Mouse (Mus musculus) urinary bladder, postnatal 4 days (tissue): ENCODE data around the gene Fam90a1a.
A peak's percentile ranks its signal among the peaks of the same experiment; 100 is the strongest.
"Not testable (repeated sequence)": the region's sequence is repeated elsewhere in the genome, so short reads cannot be mapped to it uniquely, and the experiment has no call there.

Experiments
- DNase-seq, 2 experiments: peaks; one replicate each; pipeline ENCODE4 v3.0.0; 2021 to 2022; ENCODE audit warnings: low spot score in 2 of 2

Fam90a1a gene

GRCm38 (mm10) chr8:21958414-21958813 lies at the start of gene Fam90a1a:
Fam90a1a (plus strand) TSS chr8:21958714.
- no peak for DNase-seq

DNA sequence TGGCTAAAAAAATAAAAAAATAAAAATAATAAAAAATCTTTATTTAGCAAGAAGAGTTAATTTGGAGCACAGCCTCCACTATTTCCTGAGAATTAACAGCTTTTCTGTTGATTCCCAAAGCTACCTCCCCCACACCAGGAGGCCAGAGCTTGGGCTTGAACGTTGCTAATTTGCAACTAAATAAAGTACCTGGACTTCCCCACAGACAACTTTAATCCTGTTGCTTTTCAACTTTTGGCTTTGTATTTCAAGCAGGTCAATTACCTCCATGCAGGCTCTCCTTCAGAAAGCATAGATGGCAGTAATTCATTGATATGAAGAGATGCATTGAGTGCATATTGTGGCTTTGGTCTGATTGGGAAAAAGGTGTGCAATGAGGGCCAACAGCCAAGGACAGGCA lies 46.6 kb upstream of the Fam90a1a start:
- no peak for DNase-seq

GRCm38 (mm10) chr8:21912554-21912953 lies 46.0 kb upstream of the Fam90a1a start:
- no peak for DNase-seq

DNA sequence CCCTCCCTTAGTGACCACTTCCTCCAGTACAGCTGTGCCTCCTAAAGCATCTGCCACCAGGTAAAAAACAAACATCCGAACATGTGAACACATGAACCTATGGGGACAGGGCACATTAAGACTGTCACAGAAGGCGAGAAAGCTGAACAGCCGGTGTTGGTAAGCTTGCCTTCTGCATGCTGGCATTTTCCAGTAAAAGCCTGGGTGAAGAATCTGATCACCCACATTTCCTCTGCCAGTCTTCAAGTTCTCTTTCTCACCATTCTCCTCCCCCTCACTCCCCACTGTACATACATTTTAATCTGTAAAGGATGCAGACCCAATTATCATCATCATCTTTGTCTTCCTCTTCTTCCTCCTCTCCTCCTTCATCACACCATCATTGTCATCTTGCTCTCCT lies 42.9 kb upstream of the Fam90a1a start:
- DNase-seq = no peak

- not testable (repeated sequence) for DNase-seq
These were observed 27.8 kb upstream of the Fam90a1a start for GRCm38 (mm10) chr8:21930754-21931153.

- DNase-seq = no peak
These were observed 25.9 kb upstream of the Fam90a1a start, which contains the start of gene Defb15 for GRCm38 (mm10) chr8:21932610-21933009. Defb15 (minus strand) TSS chr8:21932710.

DNA sequence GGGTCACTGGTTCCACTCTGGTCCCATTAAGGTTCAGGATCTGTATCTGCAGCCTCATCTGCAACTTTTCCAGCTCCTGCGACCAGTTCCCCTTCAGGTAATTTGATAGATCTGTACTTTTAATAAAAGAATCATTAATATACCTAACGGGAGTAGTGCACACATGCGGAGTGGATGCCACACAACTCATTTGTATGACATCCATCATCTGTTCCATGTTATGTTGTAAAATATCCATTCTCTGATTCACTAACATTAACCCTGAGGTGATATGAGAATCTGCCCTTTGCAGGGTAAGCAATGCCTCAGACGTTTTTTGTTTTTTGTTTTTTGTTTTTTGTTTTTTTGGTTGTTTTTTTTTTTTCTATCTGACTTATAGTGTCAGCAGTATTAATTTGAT lies 20.5 kb upstream of the Fam90a1a start, which contains the start of gene Defb35:
TSS of gene Defb35 (plus strand) at position 301 of the 400 bp plus-strand sequence.
- DNase-seq = not testable (repeated sequence)

DNA sequence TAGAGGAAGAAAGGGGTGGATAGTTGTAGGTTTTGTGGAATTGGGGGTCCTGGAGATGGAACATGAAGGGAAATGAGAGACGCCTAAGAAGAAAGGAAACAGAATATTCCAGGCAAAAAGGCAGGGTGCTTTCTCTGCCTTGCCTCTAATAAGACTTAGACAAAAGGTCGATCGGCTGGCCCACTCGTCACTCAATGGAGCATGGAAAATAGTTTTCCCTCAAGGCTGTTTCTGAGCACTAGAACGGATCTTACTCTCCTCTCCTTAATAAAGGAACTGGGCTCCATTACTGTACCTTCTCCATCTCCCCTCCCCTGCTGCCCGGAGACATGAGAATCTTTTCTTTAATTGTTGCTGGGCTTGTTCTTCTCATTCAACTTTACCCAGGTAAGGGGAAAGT lies 12.1 kb upstream of the Fam90a1a start, which contains the start of gene Defb13:
TSS of gene Defb13 (plus strand) at position 301 of the 400 bp plus-strand sequence.
- no peak for DNase-seq

DNA sequence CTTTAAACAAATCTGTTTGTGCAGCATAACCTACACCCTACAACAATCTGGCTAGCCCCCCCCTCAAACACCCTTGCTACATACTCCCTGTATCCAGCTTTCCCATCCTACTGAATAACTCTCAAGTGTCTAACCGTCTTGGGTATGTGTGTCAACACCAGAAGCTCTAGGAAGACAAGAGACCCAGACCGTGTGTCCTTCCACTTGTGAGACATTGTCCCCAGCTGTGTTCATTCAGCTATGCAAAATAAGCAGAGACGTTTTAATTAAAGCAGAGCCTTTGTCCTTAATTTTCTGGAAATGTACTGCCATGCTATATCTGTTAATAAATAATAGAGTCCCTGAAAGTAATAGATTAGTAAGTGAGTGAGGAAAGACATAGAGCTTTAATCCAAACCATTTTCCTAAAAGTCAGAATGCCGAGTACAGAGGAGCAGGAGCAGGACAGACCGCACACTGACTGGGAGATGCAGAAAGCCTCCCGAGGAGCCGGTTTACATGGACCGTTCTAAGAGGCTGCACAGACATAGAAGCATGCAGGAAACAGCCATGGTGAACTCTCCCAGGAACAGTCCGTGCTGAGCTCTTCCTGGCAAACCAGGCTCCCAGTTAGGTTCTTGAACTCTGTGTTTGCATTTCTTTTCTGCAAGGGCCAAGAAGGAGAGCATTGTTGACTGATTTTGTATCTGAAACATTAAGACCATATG lies 11.1 kb upstream of the Fam90a1a start:
- no peak for DNase-seq

- DNase-seq = no peak
These were observed 3.2 kb upstream of the Fam90a1a start for GRCm38 (mm10) chr8:21955321-21955720.

DNA sequence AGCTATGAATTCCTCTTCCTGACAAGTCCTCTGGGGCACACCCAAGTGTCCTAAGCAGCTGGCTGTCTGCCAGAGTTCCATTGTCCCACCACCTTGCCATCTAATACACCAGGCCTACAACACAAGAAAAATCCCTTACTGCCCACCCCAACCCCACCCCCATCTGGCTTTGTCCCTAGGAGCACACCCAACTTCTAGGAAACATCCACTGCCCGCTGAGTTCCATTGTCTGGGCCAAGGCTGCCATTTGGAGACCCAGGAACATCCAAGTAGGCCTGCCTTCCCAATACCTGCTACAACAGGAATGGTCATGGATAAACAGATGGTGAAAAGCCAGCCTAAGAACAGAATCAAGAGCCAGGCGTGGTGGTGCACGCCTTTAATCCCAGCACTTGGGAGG lies 2.2 kb upstream of the Fam90a1a start:
- no peak for DNase-seq

DNA sequence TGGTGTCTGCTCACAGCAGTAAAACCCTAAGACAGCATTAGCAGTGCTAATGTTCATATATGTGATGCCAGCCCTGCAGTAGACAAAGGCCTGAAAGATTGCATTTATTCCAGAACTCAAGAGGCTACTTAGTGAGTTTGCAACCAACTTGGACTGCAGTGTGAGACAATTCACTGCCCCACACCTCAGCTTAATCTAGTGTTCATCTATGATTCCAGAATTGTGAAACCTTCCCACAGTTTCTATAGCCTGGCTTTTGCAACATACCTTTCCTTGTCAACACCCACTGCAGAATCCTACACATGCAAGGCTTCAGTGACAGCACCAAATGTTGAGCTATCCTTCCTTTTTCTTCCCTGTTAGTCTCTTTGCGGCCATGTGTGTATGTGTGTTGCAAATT lies 8.1 kb downstream of the Fam90a1a start:
- peak in 1 of 2 experiments; percentile 8 for DNase-seq

DNA sequence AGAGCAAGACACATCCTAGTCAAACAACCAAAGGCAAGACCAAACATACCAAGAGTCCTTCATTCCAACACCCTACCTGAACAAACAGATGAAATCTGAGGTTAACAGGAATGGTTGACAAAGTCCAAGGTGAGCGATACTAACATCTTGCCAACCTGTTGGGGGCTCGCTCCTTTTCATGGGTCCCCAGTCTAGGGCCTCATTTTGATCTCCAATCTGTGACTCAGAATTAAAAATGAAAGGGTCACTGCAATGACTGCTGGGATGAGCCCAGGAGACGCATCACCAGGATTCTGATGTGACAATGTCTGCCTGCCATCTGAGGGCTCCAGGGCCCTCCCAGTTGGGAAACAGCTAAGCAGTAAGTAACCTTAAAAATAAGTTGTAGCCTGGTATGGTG lies 11.0 kb downstream of the Fam90a1a start, which contains the start of gene Ccdc70:
TSS of gene Ccdc70 (plus strand) at position 301 of the 400 bp plus-strand sequence.
- peak in 1 of 2 experiments; percentile 12 for DNase-seq

GRCm38 (mm10) chr8:21978193-21978592 lies 19.7 kb downstream of the Fam90a1a start:
- no peak for DNase-seq

DNA sequence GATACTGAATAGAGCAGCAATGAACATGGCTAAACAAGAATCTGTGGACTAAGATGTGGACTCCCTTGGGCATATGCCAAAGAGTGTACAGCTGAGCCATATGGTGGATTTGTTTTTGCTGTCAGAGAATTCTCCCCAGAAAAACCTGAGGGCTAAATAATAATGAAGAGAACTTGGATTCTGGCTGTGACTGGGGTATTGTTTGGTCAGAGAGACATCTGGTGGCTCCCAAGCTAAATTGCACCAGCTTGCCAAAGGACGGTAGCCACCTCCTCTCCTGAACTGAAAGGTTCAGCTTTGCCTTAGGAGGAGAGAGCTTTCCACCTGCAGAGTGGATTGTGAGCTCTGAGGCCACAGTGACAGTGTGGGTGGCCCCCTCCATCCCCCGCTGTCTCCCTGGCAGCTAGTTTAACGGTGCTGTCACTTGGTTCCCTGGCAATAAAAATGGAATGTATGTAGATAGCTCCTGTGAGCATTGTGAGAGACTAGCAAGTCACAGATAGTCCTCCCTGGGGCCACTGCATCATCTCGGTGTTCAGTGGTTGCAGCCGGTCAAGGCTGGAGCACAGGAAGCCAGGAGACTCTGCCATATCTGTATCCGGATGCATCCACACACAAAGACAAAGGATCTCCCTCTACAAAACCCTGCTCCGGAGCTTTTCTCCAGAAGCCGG lies 23.3 kb downstream of the Fam90a1a start:
- no peak for DNase-seq

- DNase-seq = no peak
These were observed 33.7 kb downstream of the Fam90a1a start for GRCm38 (mm10) chr8:21992184-21992583.

DNA sequence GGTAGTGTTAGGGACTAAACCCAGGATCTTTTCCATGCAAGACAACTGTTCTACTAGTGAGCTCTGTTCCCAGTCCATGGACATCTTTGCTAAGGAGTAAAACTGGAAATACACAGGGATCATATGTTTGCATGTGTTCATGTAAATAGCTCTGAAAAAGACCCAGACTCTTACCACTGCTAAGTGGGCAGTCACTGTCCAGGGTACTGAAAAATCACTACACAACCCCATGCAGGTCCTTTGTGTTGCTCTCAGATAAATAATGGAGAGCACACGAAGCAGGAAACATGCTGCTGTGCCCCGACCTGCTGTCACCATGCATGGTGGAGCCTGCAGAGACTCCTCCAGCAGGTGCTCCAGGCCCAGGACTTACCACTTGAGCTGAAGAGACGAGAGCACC lies 36.7 kb downstream of the Fam90a1a start:
- DNase-seq = no peak

GRCm38 (mm10) chr8:22004750-22005522 lies 46.4 kb downstream of the Fam90a1a start:
- no peak for DNase-seq

DNA sequence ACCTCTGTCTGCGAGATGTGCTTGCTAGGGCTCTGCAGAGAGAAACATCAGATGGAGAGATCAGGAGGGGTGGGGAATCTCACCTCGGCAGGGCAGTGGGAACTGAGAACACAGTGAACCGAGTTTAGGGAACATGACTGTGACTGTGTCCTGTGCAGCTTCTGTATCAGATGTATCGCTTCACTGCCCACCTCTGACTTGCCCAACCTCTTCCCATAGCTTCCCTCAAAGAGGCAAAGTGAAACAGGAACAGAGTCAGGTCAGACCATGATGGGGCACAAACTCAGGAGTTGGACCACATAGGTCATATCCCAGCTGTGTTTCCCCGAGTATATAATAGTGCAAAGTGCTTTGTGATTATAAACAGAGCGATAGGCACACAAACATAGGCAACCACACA lies 47.9 kb downstream of the Fam90a1a start:
- DNase-seq = no peak

GRCm38 (mm10) chr8:22009403-22009802 lies 50.9 kb downstream of the Fam90a1a start:
- no peak for DNase-seq

GRCm38 (mm10) chr8:22013034-22013707 lies 54.7 kb downstream of the Fam90a1a start:
- DNase-seq = no peak
